Comparison of ENCODE assay signal across 13 mouse cellular contexts in the genomic region with DNA sequence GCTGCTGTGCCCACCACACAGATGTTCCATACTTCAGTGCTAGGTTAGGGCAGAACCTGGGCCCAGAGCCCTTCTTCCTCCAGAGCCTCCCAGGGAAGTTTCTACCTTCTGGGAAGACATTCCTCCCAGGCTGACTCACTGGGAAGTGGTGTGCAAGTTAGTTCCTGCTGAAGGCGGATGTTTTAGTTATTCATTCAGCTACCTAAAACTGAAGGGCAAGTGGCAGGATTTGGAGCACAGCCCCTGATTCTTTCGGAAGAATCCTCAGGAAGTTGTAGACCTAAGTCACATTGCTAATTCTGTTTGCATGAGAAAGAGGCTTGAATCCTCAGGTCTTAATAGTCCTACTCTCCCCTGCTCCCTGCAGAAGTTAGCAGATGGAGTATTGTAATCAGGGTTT. TPM values are rescaled to one million over a fixed set of nuclear protein-coding genes. Genes with fewer than 3 reads are reported as not detected.
DNase-seq lines count a peak whose midpoint lies in the region; ATAC-seq and TF ChIP-seq lines count a peak whose summit lies in the region.
"Had no signal": no experiment of that assay in that cellular context is flagged by ENCODE, and none has a peak within 500 bp of the region (broad histone marks: within the 10 kb centered on the region; RNA-seq: fewer than 3 reads in every experiment).

No protein-coding gene starts in this region.

- no peak for ATAC-seq in intestine, embryonic 15.5 days
- ATAC-seq in frontal cortex, adult (ENCODE audit: low TSS enrichment) = no peak
- ATAC-seq: midbrain, embryonic 13.5 days had no signal

- no peaks in the 10 kb centered on the region for H3K27me3 ChIP-seq in intestine, embryonic 15.5 days (replicated peaks)
- H3K27me3 ChIP-seq: midbrain, embryonic 13.5 days; neural tube, embryonic 15.5 days had no signal

- DNase-seq in gastrocnemius, adult 2 months = no peak
- no peak for DNase-seq in gastrocnemius, postnatal 4 days (ENCODE audit: low spot score in 2 of 2)
- DNase-seq in kidney, postnatal 14 days = peak; percentile 39
- no peak for DNase-seq in kidney, adult 18-20 months
- peak; percentile 93 for DNase-seq in ES-CJ7 (ENCODE audit: low read depth, low spot score)
- no peak for DNase-seq in embryo, embryonic 9.5 days (ENCODE audit: extremely low spot score)
- DNase-seq: cerebellum, adult 9-11 months; kidney, adult 9 months had no signal

- no peaks in the 10 kb centered on the region for H3K9me3 ChIP-seq in intestine, embryonic 15.5 days
- H3K9me3 ChIP-seq: midbrain, embryonic 13.5 days; neural tube, embryonic 15.5 days had no signal

- H3K4me3 ChIP-seq in gastrocnemius, adult 2 months = peak overlapping the region; percentile 58
- H3K4me3 ChIP-seq in intestine, embryonic 15.5 days (replicated peaks) = no peak overlapping the region
- H3K4me3 ChIP-seq: midbrain, embryonic 13.5 days; neural tube, embryonic 15.5 days had no signal

- peak overlapping the region; percentile 94 for H3K27ac ChIP-seq in gastrocnemius, adult 2 months
- H3K27ac ChIP-seq in intestine, embryonic 15.5 days = peak overlapping the region; percentile 60
- H3K27ac ChIP-seq: midbrain, embryonic 13.5 days; neural tube, embryonic 15.5 days had no signal

- H3K4me1 ChIP-seq in intestine, embryonic 15.5 days (replicated peaks) = no peaks in the 10 kb centered on the region; the same call in 1 of the 2 replicates
- H3K4me1 ChIP-seq: midbrain, embryonic 13.5 days; neural tube, embryonic 15.5 days had no signal

- H3K9ac ChIP-seq in intestine, embryonic 15.5 days = no peak overlapping the region
- H3K9ac ChIP-seq: midbrain, embryonic 13.5 days; neural tube, embryonic 15.5 days had no signal

- peaks cover 41% of the 10 kb centered on the region for H3K36me3 ChIP-seq in intestine, embryonic 15.5 days

- no peak overlapping the region for H3K4me2 ChIP-seq in intestine, embryonic 15.5 days (replicated peaks)
- H3K4me2 ChIP-seq: heart, embryonic 11.5 days; midbrain, embryonic 13.5 days; neural tube, embryonic 15.5 days had no signal

- intact Hi-C loops in gastrocnemius, adult 2 months (cut with DNase I) = no loop called here

- no peak for TF ChIP-seq CTCF in gastrocnemius, adult 2 months (IDR thresholded peaks at IDR 0.05)

- WGBS in intestine, embryonic 15.5 days = 89% methylated on average over 2 of the region's 2 CpGs

RNA-seq across cellular contexts. Expression of a gene that starts 9.4 kb away (rescaled TPM):
- total RNA-seq in gastrocnemius, adult 2 months (2021) = 10 to 100 TPM; 25.9 to 27.4 TPM
- total RNA-seq in gastrocnemius, postnatal 4 days (2021) = 10 to 100 TPM; 26.7 to 28.4 TPM
- polyA plus RNA-seq in intestine, embryonic 15.5 days (2015; fragmentation: Nextera tagmentation; extraction: Ambion mirVana) = 17.6 and 19.4 TPM in 2 replicates

RNA-seq across cellular contexts. Expression of a gene that starts 28.9 kb away (rescaled TPM):
- total RNA-seq in gastrocnemius, adult 2 months (2021) = 10 to 100 TPM; 34.1 to 43.9 TPM
- 10 to 100 TPM; 87.9 to 88.1 TPM for total RNA-seq in gastrocnemius, postnatal 4 days (2021)
- 48.6 and 50.0 TPM in 2 replicates for polyA plus RNA-seq in intestine, embryonic 15.5 days (2015; fragmentation: Nextera tagmentation; extraction: Ambion mirVana)

RNA-seq across cellular contexts. Expression of a gene that starts 33.5 kb away (rescaled TPM):
- 100 to 1,000 TPM; 151 to 206 TPM for total RNA-seq in gastrocnemius, adult 2 months (2021)
- 100 to 1,000 TPM; 106 to 117 TPM for total RNA-seq in gastrocnemius, postnatal 4 days (2021)
- 92.3 and 102 TPM in 2 replicates for polyA plus RNA-seq in intestine, embryonic 15.5 days (2015; fragmentation: Nextera tagmentation; extraction: Ambion mirVana)

RNA-seq across cellular contexts. Expression of a gene that starts 57.6 kb away (rescaled TPM):
- 10 to 100 TPM; 53.4 to 64.3 TPM for total RNA-seq in gastrocnemius, adult 2 months (2021)
- total RNA-seq in gastrocnemius, postnatal 4 days (2021) = 10 to 100 TPM; 67.5 to 76.6 TPM
- polyA plus RNA-seq in intestine, embryonic 15.5 days (2015; fragmentation: Nextera tagmentation; extraction: Ambion mirVana) = 105 and 109 TPM in 2 replicates

Comparison
In these comparisons a context has a peak if more than half of its experiments do, and no peak if none do; other contexts are left out.
1. DNase-seq: peak in kidney, postnatal 14 days (single experiment) and ES-CJ7 (single experiment); none in gastrocnemius, adult 2 months (single experiment), gastrocnemius, postnatal 4 days (0 of 2), kidney, adult 18-20 months (single experiment) and embryo, embryonic 9.5 days (single experiment).